Mouse (Mus musculus): ENCODE results near the gene 4933406M09Rik. TPM values are rescaled to one million over a fixed set of nuclear protein-coding genes. Genes with fewer than 3 reads are reported as not detected.
A peak's percentile ranks its signal among the peaks of the same experiment; 100 is the strongest.

Gene 4933406M09Rik
- polyA plus RNA-seq, 1 experiment from 2014 or later = 0.07 TPM

DNA sequence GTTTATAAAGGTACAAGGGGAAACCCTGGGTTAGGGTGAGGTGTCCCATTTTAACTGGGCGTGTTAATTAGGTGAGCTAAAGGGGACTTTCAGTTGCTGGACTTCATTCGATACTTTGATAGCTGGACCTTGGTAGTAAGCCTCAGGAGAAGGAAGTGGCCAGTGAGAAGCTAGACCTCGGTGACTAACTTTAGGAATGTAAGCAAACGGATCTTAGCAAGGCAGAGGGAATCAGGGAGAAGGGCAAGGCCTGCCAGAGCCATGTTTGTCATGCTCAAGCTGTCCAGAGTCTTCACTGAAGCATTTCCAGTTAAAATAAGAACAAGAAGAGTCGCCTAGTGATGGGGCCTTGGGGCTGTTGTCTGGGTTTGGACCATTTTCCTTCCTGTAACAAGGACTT lies 20.2 kb upstream of the 4933406M09Rik start:
- WGBS = 55% methylated on average over 5 of the region's 5 CpGs
- no peak overlapping the region for H3K9ac ChIP-seq (ENCODE audit: low read depth, low read length)
- no peak overlapping the region for H3K27ac ChIP-seq (ENCODE audit: low read length)
- H3K9me3 ChIP-seq (ENCODE audit: control insufficient read depth, low read length) = no peaks in the 10 kb centered on the region
- H3K4me1 ChIP-seq (ENCODE audit: control insufficient read depth, insufficient read depth, low read length) = peaks cover 7% of the 10 kb centered on the region
- no peaks in the 10 kb centered on the region for H3K27me3 ChIP-seq (replicated peaks; ENCODE audit: control insufficient read depth, insufficient read depth, low read length)
- no peak overlapping the region for H3K4me2 ChIP-seq (ENCODE audit: low read depth, low read length)
- no peak overlapping the region for H3K4me3 ChIP-seq (ENCODE audit: low read length)
- no peak for ATAC-seq
- no peaks in the 10 kb centered on the region for H3K36me3 ChIP-seq (ENCODE audit: control insufficient read depth, insufficient read depth, low read length)

DNA sequence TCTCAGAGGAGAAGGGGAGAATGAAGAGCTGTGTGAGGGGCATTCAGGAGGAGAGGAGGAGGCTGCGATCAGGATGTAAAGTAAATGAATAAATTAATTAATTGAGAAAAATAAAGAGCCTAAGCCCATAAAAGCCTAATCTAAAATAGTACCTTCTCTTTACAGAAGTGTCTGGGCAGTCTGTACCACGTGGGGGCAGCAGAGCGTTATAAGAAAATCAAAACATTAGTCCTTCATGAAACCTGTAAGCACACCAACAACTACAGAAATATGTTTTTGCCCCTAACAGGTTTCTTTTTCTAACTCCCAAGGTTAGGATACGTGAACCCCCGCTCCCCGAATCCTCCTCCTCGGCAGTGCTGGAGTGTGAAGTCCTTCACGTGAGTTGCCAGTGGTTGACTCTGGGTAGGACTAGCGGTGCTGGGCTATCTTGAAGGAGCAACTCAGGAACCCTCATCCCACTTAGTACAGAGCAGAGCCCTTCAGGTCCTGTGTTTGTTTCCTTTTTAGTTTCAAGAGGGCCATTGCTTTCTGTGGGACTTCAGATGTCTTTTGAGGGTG lies 16.9 kb upstream of the 4933406M09Rik start:
- Histone ChIP-seq H3K4me2 (ENCODE audit: low read depth, low read length) (no peak overlapping the region), H3K36me3 (ENCODE audit: control insufficient read depth, insufficient read depth, low read length) (no peaks in the 10 kb centered on the region), H3K27me3 (replicated peaks; ENCODE audit: control insufficient read depth, insufficient read depth, low read length) (no peaks in the 10 kb centered on the region), H3K27ac (ENCODE audit: low read length) (no peak overlapping the region), H3K4me1 (ENCODE audit: control insufficient read depth, insufficient read depth, low read length) (no peaks in the 10 kb centered on the region), H3K9me3 (ENCODE audit: control insufficient read depth, low read length) (no peaks in the 10 kb centered on the region), H3K9ac (ENCODE audit: low read depth, low read length) (no peak overlapping the region), H3K4me3 (ENCODE audit: low read length) (no peak overlapping the region)
- ATAC-seq = no peak
- 50% methylated on average over 9 of the region's 9 CpGs for WGBS

DNA sequence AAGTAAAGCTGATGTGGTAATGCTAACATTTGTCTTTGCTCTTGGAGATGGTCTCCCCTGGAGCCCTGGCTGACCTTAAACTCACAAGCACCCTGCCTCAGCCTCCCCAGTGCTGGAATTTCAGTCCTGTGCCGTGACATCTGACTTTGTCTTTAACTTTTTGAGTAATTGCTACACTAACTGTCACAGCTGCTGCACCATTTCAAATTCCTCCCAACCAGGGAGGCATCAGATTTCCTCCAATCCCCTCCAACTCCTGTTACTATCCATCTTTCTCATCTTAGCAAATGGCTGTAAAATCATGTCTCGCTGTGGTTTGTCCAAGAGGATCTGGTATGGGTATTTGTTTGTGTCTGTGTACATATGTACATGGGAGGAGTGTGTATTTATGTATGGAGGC lies 11.6 kb upstream of the 4933406M09Rik start:
- H3K4me1 ChIP-seq (ENCODE audit: control insufficient read depth, insufficient read depth, low read length) = no peaks in the 10 kb centered on the region
- 71% methylated on average over 2 of the region's 2 CpGs for WGBS
- H3K36me3 ChIP-seq (ENCODE audit: control insufficient read depth, insufficient read depth, low read length) = no peaks in the 10 kb centered on the region
- H3K4me3 ChIP-seq (ENCODE audit: low read length) = no peak overlapping the region
- no peak overlapping the region for H3K9ac ChIP-seq (ENCODE audit: low read depth, low read length)
- H3K27ac ChIP-seq (ENCODE audit: low read length) = no peak overlapping the region
- H3K4me2 ChIP-seq (ENCODE audit: low read depth, low read length) = no peak overlapping the region
- no peaks in the 10 kb centered on the region for H3K27me3 ChIP-seq (replicated peaks; ENCODE audit: control insufficient read depth, insufficient read depth, low read length)
- H3K9me3 ChIP-seq (ENCODE audit: control insufficient read depth, low read length) = no peaks in the 10 kb centered on the region
- ATAC-seq = no peak

DNA sequence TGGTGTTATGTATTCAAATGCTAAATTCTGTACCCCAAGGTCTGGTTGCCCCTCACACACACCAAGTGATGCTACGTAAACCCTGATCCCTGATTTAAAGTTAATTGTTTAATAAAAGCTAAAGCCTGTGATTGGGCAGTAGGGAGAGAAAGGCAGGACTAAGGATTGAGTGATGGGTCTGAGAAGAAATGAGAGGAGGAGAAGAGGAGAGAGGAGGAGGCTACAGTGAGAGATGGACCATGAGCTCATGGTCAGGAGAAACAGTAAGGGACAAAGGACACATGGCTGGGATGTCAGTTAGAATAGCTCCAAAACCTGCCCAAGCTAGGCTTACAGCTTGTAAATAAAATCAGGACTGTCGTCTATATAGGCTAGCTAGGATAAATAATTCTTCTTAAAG lies 4.7 kb upstream of the 4933406M09Rik start:
- H3K9ac ChIP-seq (ENCODE audit: low read depth, low read length) = no peak overlapping the region
- 0 out of 2 replicates have a peak, but pooled peaks cover 6% of the 10 kb centered on the region for H3K4me1 ChIP-seq (ENCODE audit: control insufficient read depth, insufficient read depth, low read length)
- H3K27ac ChIP-seq (ENCODE audit: low read length) = no peak overlapping the region; the same call in 1 of the 2 replicates
- H3K36me3 ChIP-seq (ENCODE audit: control insufficient read depth, insufficient read depth, low read length) = no peaks in the 10 kb centered on the region
- WGBS = 62% methylated on average over 2 of the region's 2 CpGs
- H3K9me3 ChIP-seq (ENCODE audit: control insufficient read depth, low read length) = no peaks in the 10 kb centered on the region
- ATAC-seq = no peak
- no peak overlapping the region for H3K4me3 ChIP-seq (ENCODE audit: low read length)
- H3K4me2 ChIP-seq (ENCODE audit: low read depth, low read length) = no peak overlapping the region
- no peaks in the 10 kb centered on the region for H3K27me3 ChIP-seq (replicated peaks; ENCODE audit: control insufficient read depth, insufficient read depth, low read length)

DNA sequence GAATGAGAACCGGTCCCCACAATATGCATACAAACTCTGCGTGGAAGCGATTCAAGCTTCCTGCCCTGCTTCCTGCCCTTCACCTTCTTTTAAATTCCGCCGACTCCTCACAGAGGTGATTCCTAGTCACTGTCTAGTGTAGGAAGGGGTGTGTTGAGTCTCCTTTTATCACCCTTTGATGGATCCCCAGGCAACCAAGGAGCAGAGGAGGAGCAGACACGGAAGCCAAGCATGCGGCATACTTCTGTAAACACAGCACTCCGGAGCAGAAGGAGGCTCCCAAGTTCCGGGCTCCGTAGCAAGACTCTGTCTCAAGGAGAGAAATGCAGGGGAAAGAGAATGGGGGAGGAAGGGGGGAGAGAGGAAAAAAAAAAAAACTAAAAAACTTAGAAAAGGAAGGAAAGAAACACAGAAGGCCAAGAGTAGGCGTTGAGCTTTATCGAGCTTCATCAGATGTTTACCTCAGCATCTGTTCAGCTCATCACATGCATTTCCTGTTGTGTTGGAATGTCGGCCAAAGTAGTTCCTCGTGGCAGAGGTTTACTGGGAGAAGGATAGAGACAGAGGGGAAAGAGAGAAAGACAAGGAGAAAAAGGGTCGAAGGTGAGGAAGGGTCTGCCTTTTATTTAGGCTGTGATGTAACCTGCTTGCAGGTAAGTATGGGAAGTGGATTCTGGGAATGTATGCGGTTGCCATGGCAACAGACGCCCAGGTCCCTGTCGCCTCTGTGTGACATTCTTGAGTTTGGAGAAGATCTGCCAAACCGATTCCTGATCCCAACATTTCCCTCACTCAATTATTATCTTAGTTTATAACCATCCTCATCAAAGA lies 3.7 kb upstream of the 4933406M09Rik start:
- Histone ChIP-seq H3K4me3 (ENCODE audit: low read length) (peak overlapping the region; percentile 30), H3K4me2 (ENCODE audit: low read depth, low read length) (peak overlapping the region; percentile 48), H3K9me3 (ENCODE audit: control insufficient read depth, low read length) (no peaks in the 10 kb centered on the region), H3K9ac (ENCODE audit: low read depth, low read length) (peak overlapping the region; percentile 46), H3K36me3 (ENCODE audit: control insufficient read depth, insufficient read depth, low read length) (no peaks in the 10 kb centered on the region), H3K27me3 (replicated peaks; ENCODE audit: control insufficient read depth, insufficient read depth, low read length) (no peaks in the 10 kb centered on the region), H3K4me1 (ENCODE audit: control insufficient read depth, insufficient read depth, low read length) (0 out of 2 replicates have a peak, but pooled peaks cover 6% of the 10 kb centered on the region), H3K27ac (ENCODE audit: low read length) (peak overlapping the region; percentile 11)
- WGBS = 3% methylated on average over 19 of the region's 19 CpGs
- 0 out of 2 replicates have a peak, but pooled peaks have one; percentile 21 for ATAC-seq

DNA sequence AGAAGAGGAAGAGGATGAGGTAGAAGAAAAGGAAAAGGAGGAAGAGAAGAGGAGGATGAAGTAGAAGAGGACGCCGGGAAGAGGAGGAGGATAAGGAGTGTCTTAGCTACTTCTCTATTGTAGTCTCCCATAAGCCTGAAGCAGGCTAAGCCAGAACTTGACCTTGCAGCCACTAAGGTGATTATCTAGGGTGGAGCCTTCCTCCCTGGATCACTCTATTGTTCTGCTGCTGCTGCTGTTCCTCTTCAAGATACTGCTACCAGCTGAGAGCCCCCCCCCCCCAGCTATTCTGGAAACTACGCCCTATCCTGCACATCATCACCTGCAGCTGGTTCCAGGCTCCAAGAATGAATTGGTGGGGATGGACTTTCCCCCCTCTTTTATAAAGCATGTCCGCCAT lies 1.2 kb upstream of the 4933406M09Rik start:
- 85% methylated on average over 4 of the region's 4 CpGs for WGBS
- 0 out of 2 replicates have a peak, but pooled peaks cover 6% of the 10 kb centered on the region for H3K4me1 ChIP-seq (ENCODE audit: control insufficient read depth, insufficient read depth, low read length)
- ATAC-seq = no peak

DNA sequence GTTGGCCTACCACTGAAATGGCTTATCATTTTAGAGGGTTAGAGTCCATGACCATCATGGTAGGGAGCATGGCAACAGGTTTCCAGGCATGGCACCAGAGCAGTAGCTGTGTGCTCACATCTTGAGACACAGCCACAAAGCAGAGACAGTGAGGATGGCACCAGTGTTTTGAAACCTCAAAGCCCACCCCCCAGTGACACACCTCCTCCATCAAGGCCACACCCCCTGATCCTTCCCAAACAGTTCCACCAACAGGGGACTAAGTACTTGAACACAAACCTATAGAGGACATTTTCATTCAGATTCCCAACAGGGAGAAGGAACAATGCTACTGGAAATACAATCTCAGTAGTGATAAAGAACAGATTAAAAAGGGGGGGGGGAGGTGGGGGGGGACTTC lies 564 bp upstream of the 4933406M09Rik start:
- Histone ChIP-seq H3K27me3 (replicated peaks; ENCODE audit: control insufficient read depth, insufficient read depth, low read length) (no peaks in the 10 kb centered on the region), H3K27ac (ENCODE audit: low read length) (no peak overlapping the region), H3K36me3 (ENCODE audit: control insufficient read depth, insufficient read depth, low read length) (no peaks in the 10 kb centered on the region), H3K4me1 (ENCODE audit: control insufficient read depth, insufficient read depth, low read length) (0 out of 2 replicates have a peak, but pooled peaks cover 6% of the 10 kb centered on the region), H3K9ac (ENCODE audit: low read depth, low read length) (no peak overlapping the region), H3K4me2 (ENCODE audit: low read depth, low read length) (no peak overlapping the region), H3K9me3 (ENCODE audit: control insufficient read depth, low read length) (no peaks in the 10 kb centered on the region), H3K4me3 (ENCODE audit: low read length) (no peak overlapping the region)
- no peak for ATAC-seq

More for the DNA sequence above, 1.2 kb upstream of the 4933406M09Rik start:
- Histone ChIP-seq H3K4me2 (ENCODE audit: low read depth, low read length) (no peak overlapping the region), H3K27me3 (replicated peaks; ENCODE audit: control insufficient read depth, insufficient read depth, low read length) (no peaks in the 10 kb centered on the region), H3K9ac (ENCODE audit: low read depth, low read length) (no peak overlapping the region), H3K9me3 (ENCODE audit: control insufficient read depth, low read length) (no peaks in the 10 kb centered on the region), H3K36me3 (ENCODE audit: control insufficient read depth, insufficient read depth, low read length) (no peaks in the 10 kb centered on the region), H3K27ac (ENCODE audit: low read length) (no peak overlapping the region), H3K4me3 (ENCODE audit: low read length) (no peak overlapping the region)

DNA sequence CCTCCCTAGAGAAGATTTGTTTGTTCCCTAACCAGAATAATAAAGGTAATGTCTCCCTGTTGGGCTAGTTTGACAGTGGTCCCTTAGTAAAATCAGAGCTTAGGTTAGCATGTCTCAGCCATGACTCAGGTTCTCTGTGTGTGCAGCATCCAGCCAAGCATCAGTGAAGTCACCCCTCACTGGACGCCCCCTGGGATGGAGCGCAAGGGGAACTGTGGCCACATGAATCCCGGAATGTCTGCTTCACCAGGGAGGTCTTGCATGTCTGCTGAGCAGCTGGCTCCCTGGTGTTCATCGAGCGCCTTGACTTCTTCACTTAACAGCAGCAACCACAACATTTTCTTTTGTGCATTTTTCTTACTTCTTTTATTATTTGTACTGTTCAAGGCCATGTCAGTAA lies 8.1 kb downstream of the 4933406M09Rik start:
- H3K27ac ChIP-seq (ENCODE audit: low read length) = no peak overlapping the region
- H3K9me3 ChIP-seq (ENCODE audit: control insufficient read depth, low read length) = no peaks in the 10 kb centered on the region
- H3K4me2 ChIP-seq (ENCODE audit: low read depth, low read length) = no peak overlapping the region
- H3K27me3 ChIP-seq (replicated peaks; ENCODE audit: control insufficient read depth, insufficient read depth, low read length) = no peaks in the 10 kb centered on the region
- H3K36me3 ChIP-seq (ENCODE audit: control insufficient read depth, insufficient read depth, low read length) = no peaks in the 10 kb centered on the region
- H3K9ac ChIP-seq (ENCODE audit: low read depth, low read length) = no peak overlapping the region
- no peaks in the 10 kb centered on the region for H3K4me1 ChIP-seq (ENCODE audit: control insufficient read depth, insufficient read depth, low read length)
- WGBS = 30% methylated on average over 5 of the region's 5 CpGs
- ATAC-seq = no peak
- no peak overlapping the region for H3K4me3 ChIP-seq (ENCODE audit: low read length)

DNA sequence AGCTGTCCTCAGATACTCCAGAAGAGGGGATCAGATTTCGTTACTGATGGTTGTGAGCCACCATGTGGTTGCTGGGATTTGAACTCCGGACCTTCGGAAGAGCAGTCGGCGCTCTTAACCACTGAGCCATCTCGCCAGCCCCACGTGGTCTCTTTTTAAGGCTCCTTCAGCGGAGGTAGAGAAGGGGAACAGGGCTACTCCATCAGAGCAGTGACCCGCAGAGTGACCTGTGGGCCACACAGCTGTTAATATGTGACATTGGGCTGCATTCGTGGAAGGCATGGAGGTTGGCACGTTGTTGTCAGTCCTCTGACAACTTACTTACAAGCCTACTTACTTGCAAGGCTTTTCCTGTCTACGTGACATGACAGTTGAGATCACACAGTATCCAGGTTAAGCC lies 12.5 kb downstream of the 4933406M09Rik start:
- Histone ChIP-seq H3K4me2 (ENCODE audit: low read depth, low read length) (no peak overlapping the region), H3K27me3 (replicated peaks; ENCODE audit: control insufficient read depth, insufficient read depth, low read length) (no peaks in the 10 kb centered on the region), H3K36me3 (ENCODE audit: control insufficient read depth, insufficient read depth, low read length) (no peaks in the 10 kb centered on the region), H3K9ac (ENCODE audit: low read depth, low read length) (no peak overlapping the region), H3K4me1 (ENCODE audit: control insufficient read depth, insufficient read depth, low read length) (no peaks in the 10 kb centered on the region), H3K27ac (ENCODE audit: low read length) (no peak overlapping the region), H3K9me3 (ENCODE audit: control insufficient read depth, low read length) (peaks cover 3% of the 10 kb centered on the region; the same call in 1 of the 2 replicates), H3K4me3 (ENCODE audit: low read length) (no peak overlapping the region)
- WGBS = 89% methylated on average over 12 of the region's 12 CpGs
- no peak for ATAC-seq
